Mouse (Mus musculus): ENCODE results near the gene Scarb1. TPM values are rescaled to one million over a fixed set of nuclear protein-coding genes. Genes with fewer than 3 reads are reported as not detected.

The Scarb1 gene
- polyA plus RNA-seq, 2 experiments: 40.1 to 67.7 TPM

GRCm38 (mm10) chr5:125306824-125307223 lies 34.1 kb downstream of the Scarb1 start:
- 64% methylated on average over 13 of the region's 13 CpGs for WGBS
- DNase-seq (ENCODE audit: low spot score): no peak
- Histone ChIP-seq H3K9me3 (ENCODE audit: control insufficient read depth, low read length) (no peaks in the 10 kb centered on the region), H3K36me3 (ENCODE audit: control insufficient read depth, insufficient read depth, low read length) (peaks cover 8% of the 10 kb centered on the region), H3K4me3 (replicated peaks; ENCODE audit: low read length) (no peak overlapping the region), H3K27ac (replicated peaks; ENCODE audit: low read depth, low read length) (no peak overlapping the region), H3K4me1 (ENCODE audit: control insufficient read depth, insufficient read depth, low read length) (no peaks in the 10 kb centered on the region), H3K9ac (ENCODE audit: low read depth, low read length, severe bottlenecking) (no peak overlapping the region), H3K4me2 (replicated peaks; ENCODE audit: low read depth, low read length, severe bottlenecking) (no peak overlapping the region), H3K27me3 (ENCODE audit: control insufficient read depth, insufficient read depth, low read length) (no peaks in the 10 kb centered on the region)
- no peak for ATAC-seq (ENCODE audit: low FRiP score, low read depth)
- TF ChIP-seq POLR2A (IDR thresholded peaks at IDR 0.05; ENCODE audit: borderline replicate concordance, extremely low read depth, insufficient read depth, insufficient read length): no peak

- Histone ChIP-seq H3K27me3 (ENCODE audit: control insufficient read depth, insufficient read depth, low read length) (no peaks in the 10 kb centered on the region), H3K27ac (replicated peaks; ENCODE audit: low read depth, low read length) (no peak overlapping the region), H3K4me3 (replicated peaks; ENCODE audit: low read length) (no peak overlapping the region), H3K36me3 (ENCODE audit: control insufficient read depth, insufficient read depth, low read length) (peaks cover 12% of the 10 kb centered on the region), H3K9me3 (ENCODE audit: control insufficient read depth, low read length) (no peaks in the 10 kb centered on the region), H3K4me1 (ENCODE audit: control insufficient read depth, insufficient read depth, low read length) (no peaks in the 10 kb centered on the region), H3K9ac (ENCODE audit: low read depth, low read length, severe bottlenecking) (no peak overlapping the region), H3K4me2 (replicated peaks; ENCODE audit: low read depth, low read length, severe bottlenecking) (no peak overlapping the region)
- 84% methylated on average over 7 of the region's 7 CpGs for WGBS
- TF ChIP-seq POLR2A (IDR thresholded peaks at IDR 0.05; ENCODE audit: borderline replicate concordance, extremely low read depth, insufficient read depth, insufficient read length): no peak
- ATAC-seq (ENCODE audit: low FRiP score, low read depth): no peak
- DNase-seq (ENCODE audit: low spot score): no peak
These were observed 34.5 kb downstream of the Scarb1 start for GRCm38 (mm10) chr5:125306372-125306771.

DNA sequence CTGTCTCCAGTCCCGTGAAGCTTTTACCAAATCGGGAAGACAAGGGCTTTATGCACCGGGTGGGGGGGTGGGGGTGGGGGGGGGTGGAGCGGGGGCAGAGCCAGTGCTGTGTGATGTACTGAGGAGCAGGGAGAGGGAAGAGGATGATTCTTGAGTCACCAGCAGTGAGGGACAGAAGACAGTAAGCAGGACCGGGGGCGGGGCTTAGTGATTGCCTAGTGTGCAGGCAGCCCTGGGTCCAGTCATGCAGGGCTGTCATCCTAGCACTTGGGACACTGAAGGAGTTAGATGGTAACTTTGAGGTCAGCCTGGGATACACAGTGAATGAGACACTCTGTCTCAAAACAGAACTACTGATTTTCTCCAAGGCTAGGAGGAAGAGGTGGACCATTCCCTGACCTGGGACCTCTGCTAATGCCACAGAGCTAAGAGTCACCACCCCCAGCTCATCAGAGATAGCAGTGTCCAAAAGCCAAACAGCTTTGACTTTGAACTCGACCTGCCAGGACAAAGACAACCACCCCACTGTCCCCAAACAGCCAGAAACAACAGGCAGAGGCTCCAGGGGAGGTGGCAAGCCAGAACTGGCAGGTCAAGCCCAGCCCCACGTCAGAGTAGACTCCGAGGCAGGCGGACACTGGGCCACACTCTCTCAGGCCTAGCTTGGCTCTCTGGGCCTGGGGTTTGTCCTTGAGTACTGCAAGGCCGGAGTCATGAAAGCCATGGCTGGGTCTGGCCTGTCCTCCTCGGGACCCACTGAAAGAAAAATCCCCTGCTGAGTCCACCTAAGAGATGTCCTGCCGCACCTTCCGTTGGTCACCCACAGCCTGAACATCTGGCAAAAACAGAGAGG lies 35.4 kb downstream of the Scarb1 start:
- no peak for DNase-seq (ENCODE audit: low spot score)
- H3K9ac ChIP-seq (ENCODE audit: low read depth, low read length, severe bottlenecking): no peak overlapping the region
- 56% methylated on average over 12 of the region's 14 CpGs for WGBS
- H3K4me2 ChIP-seq (replicated peaks; ENCODE audit: low read depth, low read length, severe bottlenecking): no peak overlapping the region
- no peak for ATAC-seq (ENCODE audit: low FRiP score, low read depth)
- H3K4me1 ChIP-seq (ENCODE audit: control insufficient read depth, insufficient read depth, low read length): no peaks in the 10 kb centered on the region
- H3K9me3 ChIP-seq (ENCODE audit: control insufficient read depth, low read length): no peaks in the 10 kb centered on the region
- H3K27me3 ChIP-seq (ENCODE audit: control insufficient read depth, insufficient read depth, low read length): no peaks in the 10 kb centered on the region
- TF ChIP-seq POLR2A (IDR thresholded peaks at IDR 0.05; ENCODE audit: borderline replicate concordance, extremely low read depth, insufficient read depth, insufficient read length): no peak
- peaks cover 13% of the 10 kb centered on the region for H3K36me3 ChIP-seq (ENCODE audit: control insufficient read depth, insufficient read depth, low read length)
- H3K27ac ChIP-seq (replicated peaks; ENCODE audit: low read depth, low read length): no peak overlapping the region
- no peak overlapping the region for H3K4me3 ChIP-seq (replicated peaks; ENCODE audit: low read length)

- no peaks in the 10 kb centered on the region for H3K27me3 ChIP-seq (ENCODE audit: control insufficient read depth, insufficient read depth, low read length)
- DNase-seq (ENCODE audit: low spot score): peak; percentile 21
- peak; percentile 81 for ATAC-seq (ENCODE audit: low FRiP score, low read depth)
- no peaks in the 10 kb centered on the region for H3K4me1 ChIP-seq (ENCODE audit: control insufficient read depth, insufficient read depth, low read length)
- H3K9ac ChIP-seq (ENCODE audit: low read depth, low read length, severe bottlenecking): no peak overlapping the region
- TF ChIP-seq POLR2A (IDR thresholded peaks at IDR 0.05; ENCODE audit: borderline replicate concordance, extremely low read depth, insufficient read depth, insufficient read length): no peak
- H3K9me3 ChIP-seq (ENCODE audit: control insufficient read depth, low read length): no peaks in the 10 kb centered on the region
- H3K27ac ChIP-seq (replicated peaks; ENCODE audit: low read depth, low read length): no peak overlapping the region
- no peak overlapping the region; the same call in 1 of the 2 replicates for H3K4me2 ChIP-seq (replicated peaks; ENCODE audit: low read depth, low read length, severe bottlenecking)
- peaks cover 24% of the 10 kb centered on the region for H3K36me3 ChIP-seq (ENCODE audit: control insufficient read depth, insufficient read depth, low read length)
- whole genome bisulfite sequencing: 19% methylated on average over 18 of the region's 18 CpGs
- H3K4me3 ChIP-seq (replicated peaks; ENCODE audit: low read length): no peak overlapping the region
These were observed 36.5 kb downstream of the Scarb1 start for GRCm38 (mm10) chr5:125304245-125304856.

GRCm38 (mm10) chr5:125303055-125303454 lies 37.8 kb downstream of the Scarb1 start:
- Histone ChIP-seq H3K27me3 (ENCODE audit: control insufficient read depth, insufficient read depth, low read length) (no peaks in the 10 kb centered on the region), H3K36me3 (ENCODE audit: control insufficient read depth, insufficient read depth, low read length) (peaks cover 32% of the 10 kb centered on the region), H3K4me3 (replicated peaks; ENCODE audit: low read length) (no peak overlapping the region), H3K27ac (replicated peaks; ENCODE audit: low read depth, low read length) (no peak overlapping the region), H3K9me3 (ENCODE audit: control insufficient read depth, low read length) (no peaks in the 10 kb centered on the region), H3K4me2 (replicated peaks; ENCODE audit: low read depth, low read length, severe bottlenecking) (no peak overlapping the region), H3K9ac (ENCODE audit: low read depth, low read length, severe bottlenecking) (no peak overlapping the region), H3K4me1 (ENCODE audit: control insufficient read depth, insufficient read depth, low read length) (no peaks in the 10 kb centered on the region)
- no peak for TF ChIP-seq POLR2A (IDR thresholded peaks at IDR 0.05; ENCODE audit: borderline replicate concordance, extremely low read depth, insufficient read depth, insufficient read length)
- DNase-seq (ENCODE audit: low spot score) (no peak), ATAC-seq (ENCODE audit: low FRiP score, low read depth) (no peak)
- 88% methylated on average over 6 of the region's 6 CpGs for WGBS

Measured in limb, embryonic 14.5 days (tissue).